Mouse (Mus musculus): ENCODE results near the gene Gm5662.
"Not testable (repeated sequence)": the region's sequence is repeated elsewhere in the genome, so short reads cannot be mapped to it uniquely, and the experiment has no call there.

DNA sequence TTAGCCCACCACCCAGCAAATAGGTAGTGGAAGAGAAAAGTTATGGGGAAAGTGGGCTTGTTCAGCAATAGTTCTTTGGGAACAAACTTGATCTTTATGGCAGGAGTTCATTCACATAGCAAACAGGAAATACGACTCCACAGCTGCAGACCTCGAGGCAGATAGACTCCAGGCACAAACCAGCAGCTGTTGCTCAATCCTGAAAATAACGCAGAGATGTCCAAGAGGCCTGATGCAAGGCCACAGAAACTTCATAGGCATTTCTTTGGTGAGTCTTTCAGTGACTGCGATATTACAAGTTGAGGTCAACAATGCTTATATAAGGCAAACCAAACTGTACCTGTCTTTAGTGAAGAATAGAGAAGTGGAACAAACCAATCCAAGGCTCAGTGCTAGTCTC lies 18.8 kb upstream of the Gm5662 start:
- not testable (repeated sequence) for TF ChIP-seq CTCF (IDR thresholded peaks at IDR 0.05; ENCODE audit: extremely low read depth, insufficient read depth, insufficient read length, insufficient replicate concordance); POLR2A (IDR thresholded peaks at IDR 0.05; ENCODE audit: low read depth, low read length)

Data from spleen, adult 2 months (tissue).